Mouse (Mus musculus) brown adipose tissue, adult 24 weeks (tissue): ENCODE data around the gene Cryzl2. TPM values are rescaled to one million over a fixed set of nuclear protein-coding genes. Genes with fewer than 3 reads are reported as not detected.

Experiments used
- H3K27ac ChIP-seq: fragments of 200-500 bp; replicated peaks from 2 replicates; pipeline ENCODE4 v1.5.1; 2012; ENCODE audit warnings: low read depth, mild to moderate bottlenecking, low read length
- H3K4me1 ChIP-seq: fragments of 200-500 bp; 2 replicates; pipeline ENCODE4 v1.6.1; 2012; ENCODE audit warnings: low read length, mixed read lengths; ENCODE audit not compliant: control insufficient read depth, insufficient read depth, insufficient read length
- H3K4me3 ChIP-seq: fragments of 200-500 bp; 2 replicates; pipeline ENCODE4 v1.5.1; 2012; ENCODE audit warnings: low read depth, mild to moderate bottlenecking, low read length, moderate library complexity; ENCODE audit not compliant: insufficient read depth
- polyA plus RNA-seq: library from polyadenylated mRNA; stranded (reverse); fragments of >200 nt; gene quantifications from 2 replicates; pipeline ENCODE4 v1.2.4, GENCODE M21; 2012; ENCODE audit not compliant: missing spikeins, insufficient read depth, insufficient read length

Gene Cryzl2
- polyA plus RNA-seq: 21.4 and 26.2 TPM in 2 replicates

- Histone ChIP-seq H3K27ac (no peak within 1 kb of the TSS; the same call in 1 of the 2 replicates), H3K4me1 (0 out of 2 replicates have a peak, but pooled peaks cover 5% of the 10 kb centered on the region), H3K4me3 (peak within 1 kb of the TSS; percentile 53)
These were observed at the start of gene Cryzl2 for GRCm38 (mm10) chr1:157458421-157459208. TSS of gene Cryzl2 (plus strand) at chr1:157458577.

GRCm38 (mm10) chr1:157409648-157410047 is 48.7 kb upstream of the Cryzl2 start:
- Histone ChIP-seq H3K27ac (no peak overlapping the region), H3K4me3 (no peak overlapping the region), H3K4me1 (peaks cover 6% of the 10 kb centered on the region; the same call in 1 of the 2 replicates)

GRCm38 (mm10) chr1:157410937-157411336 is 47.4 kb upstream of the Cryzl2 start:
- Histone ChIP-seq H3K27ac (peak overlapping the region; percentile 6; the same call in 1 of the 2 replicates), H3K4me3 (peak overlapping the region; percentile 84), H3K4me1 (peaks cover 6% of the 10 kb centered on the region)

GRCm38 (mm10) chr1:157411341-157411710 is 47.1 kb upstream of the Cryzl2 start:
- peak overlapping the region; percentile 84 for H3K4me3 ChIP-seq
- peaks cover 6% of the 10 kb centered on the region for H3K4me1 ChIP-seq
- peak overlapping the region; percentile 21 for H3K27ac ChIP-seq

GRCm38 (mm10) chr1:157411711-157412380 is 46.5 kb upstream of the Cryzl2 start:
- Histone ChIP-seq H3K4me1 (peaks cover 4% of the 10 kb centered on the region; the same call in 1 of the 2 replicates), H3K4me3 (peak overlapping the region; percentile 84), H3K27ac (peak overlapping the region; percentile 21)

- H3K4me3 ChIP-seq: peak within 1 kb of the TSS; percentile 84
- H3K27ac ChIP-seq: peak within 1 kb of the TSS; percentile 38
- H3K4me1 ChIP-seq: peaks cover 5% of the 10 kb centered on the region; the same call in 1 of the 2 replicates
These were observed 45.7 kb upstream of the Cryzl2 start, which contains the start of gene Rasal2 for GRCm38 (mm10) chr1:157412454-157413369. TSS of gene Rasal2 (minus strand) at chr1:157412595.

GRCm38 (mm10) chr1:157415771-157416170 is 42.6 kb upstream of the Cryzl2 start:
- Histone ChIP-seq H3K4me1 (peaks cover 8% of the 10 kb centered on the region; the same call in 1 of the 2 replicates), H3K4me3 (peak overlapping the region; percentile 0; the same call in 1 of the 2 replicates), H3K27ac (peak overlapping the region; percentile 68)

GRCm38 (mm10) chr1:157416628-157417027 is 41.7 kb upstream of the Cryzl2 start:
- Histone ChIP-seq H3K4me3 (no peak overlapping the region), H3K27ac (peak overlapping the region; percentile 85), H3K4me1 (peaks cover 8% of the 10 kb centered on the region; the same call in 1 of the 2 replicates)

- Histone ChIP-seq H3K4me1 (peaks cover 8% of the 10 kb centered on the region; the same call in 1 of the 2 replicates), H3K27ac (peak overlapping the region; percentile 94), H3K4me3 (no peak overlapping the region)
These were observed 41.0 kb upstream of the Cryzl2 start for GRCm38 (mm10) chr1:157417414-157417813.

- H3K4me1 ChIP-seq: peaks cover 8% of the 10 kb centered on the region; the same call in 1 of the 2 replicates
- H3K27ac ChIP-seq: peak overlapping the region; percentile 94
- no peak overlapping the region for H3K4me3 ChIP-seq
These were observed 40.5 kb upstream of the Cryzl2 start for GRCm38 (mm10) chr1:157417861-157418260.

- Histone ChIP-seq H3K4me3 (no peak overlapping the region), H3K4me1 (no peaks in the 10 kb centered on the region), H3K27ac (no peak overlapping the region)
These were observed 32.5 kb upstream of the Cryzl2 start for GRCm38 (mm10) chr1:157425741-157426427.

- no peak overlapping the region for H3K4me3 ChIP-seq
- no peaks in the 10 kb centered on the region for H3K4me1 ChIP-seq
These were observed 31.4 kb upstream of the Cryzl2 start for GRCm38 (mm10) chr1:157426933-157427332.

GRCm38 (mm10) chr1:157427604-157428003 is 30.8 kb upstream of the Cryzl2 start:
- Histone ChIP-seq H3K4me3 (no peak overlapping the region), H3K4me1 (no peaks in the 10 kb centered on the region), H3K27ac (no peak overlapping the region)

More at GRCm38 (mm10) chr1:157426933-157427332, 31.4 kb upstream of the Cryzl2 start:
- H3K27ac ChIP-seq: no peak overlapping the region

- Histone ChIP-seq H3K4me1 (no peaks in the 10 kb centered on the region), H3K27ac (no peak overlapping the region), H3K4me3 (no peak overlapping the region)
These were observed 30.0 kb upstream of the Cryzl2 start for GRCm38 (mm10) chr1:157428366-157428765.
